Mouse (Mus musculus) left cerebral cortex, adult 2 months (tissue): ENCODE measurements at regions not wholly inside any gene's neighbourhood (a gene's known extent, or its start where the extent isn't known, plus 50 kb on each side); places are given as distances from the start of the nearest gene placed in this dataset.

Source experiments
- DNase-seq, 2 experiments: peaks; one replicate each; pipeline ENCODE4 v3.0.0; 2021 to 2022; ENCODE audit warnings: low spot score in 2 of 2, mixed read lengths in 1 of 2; ENCODE audit errors: extremely low spot score in 1 of 2
- H3K27ac ChIP-seq: fragments of 200-600 bp; 2 replicates; pipeline ENCODE4 v1.8.1; 2022
- H3K4me3 ChIP-seq: fragments of 200-600 bp; 2 replicates; pipeline ENCODE4 v1.8.1; 2022
- CTCF ChIP-seq: fragments of 200-600 bp; IDR thresholded peaks from 2 replicates; pipeline ENCODE4 v1.8.1; 2022; ENCODE audit warnings: antibody characterized with exemption, mild to moderate bottlenecking, moderate library complexity
- intact Hi-C: fragments of 180-260 bp; cut with DNase I; formaldehyde crosslinking; loops from one replicate; pipeline ENCODE4 v1.15.1; 2025

DNA sequence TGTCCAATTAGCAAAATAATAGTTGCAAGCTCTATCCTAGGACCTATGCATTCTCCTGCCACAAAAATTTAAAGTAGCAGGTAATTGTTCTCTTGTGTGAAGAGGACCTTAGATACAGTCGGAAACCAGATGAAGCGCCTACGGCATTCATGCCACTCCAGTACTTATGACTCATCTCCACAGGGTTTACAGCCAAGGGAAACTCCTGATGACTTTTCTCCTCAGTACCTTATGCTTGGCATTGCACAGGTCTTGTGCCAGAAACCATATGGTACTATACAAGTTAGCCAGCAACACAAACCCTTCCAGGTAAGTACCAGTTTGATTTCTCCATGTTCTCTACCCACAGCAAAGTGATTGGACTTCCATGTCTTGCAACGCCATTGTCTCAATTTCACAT is 606.3 kb upstream of the Dmac1 start:
- intact Hi-C loops: no loop called here
- Histone ChIP-seq H3K4me3 (no peak overlapping the region), H3K27ac (no peak overlapping the region)
- TF ChIP-seq CTCF: no peak
- no peak for DNase-seq

DNA sequence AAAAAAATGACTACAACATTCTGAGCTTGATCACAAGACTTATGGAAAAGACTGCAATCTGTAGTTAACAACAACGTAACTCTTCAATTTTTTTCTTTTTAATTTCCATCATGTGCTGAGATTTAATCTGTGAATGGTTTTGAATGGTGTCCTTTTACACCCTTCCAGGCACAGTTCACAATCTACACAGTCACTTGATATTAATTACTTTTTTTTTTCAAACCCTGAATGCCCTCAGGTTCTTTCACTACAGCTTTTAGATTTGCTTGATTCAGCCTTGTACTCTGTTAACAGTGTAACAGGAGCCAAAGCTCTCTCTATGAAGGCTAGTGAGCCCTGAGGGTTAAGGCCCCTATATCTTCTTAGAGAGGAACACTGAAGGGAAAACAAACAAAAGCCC is 591.7 kb upstream of the Dmac1 start:
- TF ChIP-seq CTCF: no peak
- Histone ChIP-seq H3K27ac (no peak overlapping the region), H3K4me3 (no peak overlapping the region)
- intact Hi-C loops: no loop called here
- no peak for DNase-seq

DNA sequence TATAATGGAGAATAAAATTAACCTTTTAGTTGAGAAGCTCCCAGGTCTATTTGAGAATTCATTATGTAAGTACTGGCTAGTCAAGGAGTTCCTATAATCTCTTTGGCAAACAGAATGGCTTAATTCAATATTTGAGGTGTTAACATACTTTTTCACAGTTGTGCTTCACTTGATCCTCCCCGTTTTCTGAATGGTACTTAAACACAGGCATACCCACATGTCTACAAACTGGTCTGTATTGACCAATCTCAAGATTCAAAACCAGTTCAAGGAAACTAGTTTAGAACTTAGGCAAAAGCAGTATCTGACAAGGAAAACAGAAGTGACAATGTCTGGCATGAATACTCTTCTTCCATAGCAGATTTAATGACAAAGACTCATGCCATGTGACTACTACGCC is 583.0 kb upstream of the Dmac1 start:
- intact Hi-C loops: no loop called here
- Histone ChIP-seq H3K4me3 (no peak overlapping the region), H3K27ac (no peak overlapping the region)
- no peak for TF ChIP-seq CTCF
- no peak for DNase-seq

DNA sequence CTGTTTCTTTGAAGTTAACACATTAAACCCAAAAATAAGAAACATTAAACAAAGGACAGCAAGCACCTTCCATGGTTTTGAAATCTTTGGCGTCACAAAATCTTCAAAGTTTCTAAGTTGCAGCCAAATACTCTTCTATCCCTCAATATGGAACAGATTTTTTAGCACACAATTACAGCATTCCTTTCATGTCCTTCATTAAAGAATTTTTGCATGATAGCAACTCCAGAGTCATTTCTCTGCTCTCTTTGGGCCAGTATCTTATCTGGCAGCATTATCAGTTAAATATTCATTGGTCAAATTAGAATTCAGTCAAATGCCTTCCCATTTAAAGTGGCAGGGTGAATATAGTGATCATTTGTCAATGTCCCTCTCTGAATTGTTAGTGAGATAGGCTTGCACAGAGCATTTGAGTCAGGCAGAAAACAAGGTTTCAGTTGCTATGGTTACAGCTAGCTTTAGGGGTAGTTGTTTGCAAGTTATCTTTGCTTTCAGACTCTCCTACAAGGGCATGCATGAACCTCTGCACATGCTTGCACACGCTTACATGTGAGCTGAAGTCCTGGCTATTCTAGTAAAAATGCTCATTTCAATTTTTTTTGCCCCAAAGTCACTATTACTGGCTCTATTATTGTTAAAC is 579.8 kb upstream of the Dmac1 start:
- intact Hi-C loops: no loop called here
- no peak for DNase-seq
- H3K27ac ChIP-seq: no peak overlapping the region
- no peak overlapping the region for H3K4me3 ChIP-seq
- no peak for TF ChIP-seq CTCF

DNA sequence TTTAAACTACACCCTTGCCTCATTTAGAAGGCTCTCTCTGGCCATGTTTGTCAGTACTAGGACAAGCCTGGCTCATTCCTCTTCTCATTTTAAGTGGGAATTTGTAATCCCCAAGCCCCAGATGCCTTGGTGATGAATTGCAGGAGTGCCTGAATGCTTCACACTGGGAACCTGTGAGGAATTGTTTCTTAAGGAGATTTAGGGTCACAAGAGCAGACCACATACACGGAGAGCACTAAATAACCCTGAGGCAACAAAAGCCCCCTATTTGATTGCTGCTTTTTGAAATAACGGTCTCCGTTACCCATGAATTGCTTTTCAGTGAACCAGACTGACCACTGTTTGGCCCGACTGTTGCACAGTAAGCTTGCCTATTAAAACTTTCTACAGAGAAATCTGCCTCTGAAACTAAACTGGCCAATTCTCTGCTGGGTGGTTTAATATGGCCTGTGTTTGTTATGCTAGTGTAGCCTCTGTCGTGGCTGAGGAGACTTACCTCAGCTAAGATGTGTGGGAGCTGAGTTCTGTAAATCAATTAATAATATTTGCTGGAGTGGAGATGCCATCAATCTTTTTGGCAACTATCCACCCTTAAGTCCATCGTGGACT is 577.7 kb upstream of the Dmac1 start:
- H3K27ac ChIP-seq: no peak overlapping the region
- TF ChIP-seq CTCF: no peak
- no peak overlapping the region for H3K4me3 ChIP-seq
- DNase-seq: no peak
- intact Hi-C loops: no loop called here

DNA sequence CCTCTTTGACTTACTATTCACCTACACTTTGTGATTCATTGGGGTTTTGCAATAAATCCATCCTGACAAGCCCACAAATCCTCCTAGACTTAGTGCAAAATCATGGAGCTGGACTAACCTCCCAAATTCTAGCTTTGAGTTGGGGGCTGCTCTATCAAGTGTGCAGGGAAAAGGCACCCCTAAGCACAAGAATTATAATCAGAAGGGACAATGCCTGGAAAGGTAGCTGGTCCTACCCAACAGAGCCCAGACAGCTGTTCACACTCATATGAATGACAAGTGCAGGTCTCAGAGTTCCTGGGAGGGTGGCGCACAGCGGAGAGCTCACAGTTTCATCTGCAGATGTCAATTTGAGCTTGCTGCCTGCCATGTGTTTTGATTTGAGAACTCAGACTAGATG is 572.2 kb upstream of the Dmac1 start:
- Histone ChIP-seq H3K4me3 (no peak overlapping the region), H3K27ac (no peak overlapping the region)
- DNase-seq: no peak
- intact Hi-C loops: no loop called here
- no peak for TF ChIP-seq CTCF

DNA sequence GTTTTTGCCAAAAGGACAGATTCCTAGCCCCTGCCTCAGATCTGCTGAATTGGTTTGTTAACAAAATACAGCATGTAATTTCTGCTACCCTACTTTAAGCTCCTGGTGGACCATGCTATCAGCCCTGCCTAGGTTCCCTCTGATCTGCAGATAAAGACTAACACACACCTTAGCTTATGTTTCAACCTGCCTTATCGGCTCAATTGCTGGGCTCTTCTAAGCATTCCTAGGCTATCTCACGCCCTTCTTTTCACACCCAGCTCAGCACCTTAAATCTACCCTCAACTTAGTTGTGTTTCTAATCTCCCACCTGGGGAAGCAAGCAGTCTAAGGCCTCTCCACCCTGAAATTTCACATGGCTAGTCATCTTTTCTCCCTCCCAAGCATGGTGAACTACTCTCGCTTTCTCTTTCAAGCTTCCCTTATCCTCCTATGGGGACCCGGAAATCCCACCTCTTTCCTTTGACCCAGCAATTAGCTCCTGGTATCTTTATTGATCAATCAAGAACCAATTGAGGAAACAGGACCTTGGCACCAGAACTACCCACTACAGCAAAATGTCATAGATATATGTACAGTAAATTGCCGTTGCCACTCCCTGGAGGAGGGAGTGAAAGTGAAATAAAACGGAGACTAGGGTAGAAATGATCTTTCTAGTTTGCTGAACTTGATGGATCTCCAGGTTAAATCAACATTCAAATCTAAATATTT is 569.7 kb upstream of the Dmac1 start:
- TF ChIP-seq CTCF: no peak
- DNase-seq: no peak
- intact Hi-C loops: no loop called here
- Histone ChIP-seq H3K4me3 (no peak overlapping the region), H3K27ac (no peak overlapping the region)

DNA sequence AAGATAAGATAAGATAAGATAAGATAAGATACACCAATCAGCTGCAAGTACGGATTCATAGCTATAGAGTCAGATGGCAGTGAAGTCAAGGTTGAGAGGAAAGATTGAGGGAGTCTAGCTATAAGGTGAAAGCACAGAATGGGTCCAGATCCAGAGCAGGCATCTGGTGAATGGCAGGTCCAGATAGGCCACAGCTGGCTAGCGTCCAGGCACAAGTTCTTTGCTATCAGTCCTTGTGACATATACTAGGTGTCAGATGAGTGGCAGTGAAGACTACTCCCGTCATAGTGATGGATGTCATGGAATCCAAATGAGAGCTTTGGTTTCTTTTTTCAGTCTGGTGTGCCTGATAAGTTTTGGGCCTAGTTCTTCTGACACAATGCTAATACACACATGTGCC is 566.9 kb upstream of the Dmac1 start:
- intact Hi-C loops: no loop called here
- Histone ChIP-seq H3K4me3 (no peak overlapping the region), H3K27ac (no peak overlapping the region)
- no peak for TF ChIP-seq CTCF
- no peak for DNase-seq

DNA sequence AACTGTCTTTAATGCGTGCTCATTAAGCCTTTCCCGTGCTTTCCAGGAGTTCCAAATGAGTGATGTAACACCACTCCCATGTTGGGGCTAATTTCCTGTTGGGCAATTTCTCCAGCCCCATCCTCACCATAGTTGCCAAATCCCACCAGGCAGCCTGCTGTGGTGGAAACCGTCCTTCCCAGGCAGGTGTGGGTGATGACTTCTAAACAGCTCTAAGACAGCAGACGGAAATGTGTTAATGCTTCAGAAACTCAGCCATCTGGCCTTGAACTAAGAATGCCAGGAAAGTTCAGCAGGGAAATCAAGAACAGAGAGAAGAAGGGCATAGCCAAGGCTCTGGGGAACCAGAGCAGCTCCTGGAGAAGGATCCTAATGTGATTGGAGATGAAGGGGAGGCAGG is 560.5 kb upstream of the Dmac1 start:
- Histone ChIP-seq H3K27ac (no peak overlapping the region), H3K4me3 (no peak overlapping the region)
- intact Hi-C loops: no loop called here
- TF ChIP-seq CTCF: no peak
- no peak for DNase-seq

DNA sequence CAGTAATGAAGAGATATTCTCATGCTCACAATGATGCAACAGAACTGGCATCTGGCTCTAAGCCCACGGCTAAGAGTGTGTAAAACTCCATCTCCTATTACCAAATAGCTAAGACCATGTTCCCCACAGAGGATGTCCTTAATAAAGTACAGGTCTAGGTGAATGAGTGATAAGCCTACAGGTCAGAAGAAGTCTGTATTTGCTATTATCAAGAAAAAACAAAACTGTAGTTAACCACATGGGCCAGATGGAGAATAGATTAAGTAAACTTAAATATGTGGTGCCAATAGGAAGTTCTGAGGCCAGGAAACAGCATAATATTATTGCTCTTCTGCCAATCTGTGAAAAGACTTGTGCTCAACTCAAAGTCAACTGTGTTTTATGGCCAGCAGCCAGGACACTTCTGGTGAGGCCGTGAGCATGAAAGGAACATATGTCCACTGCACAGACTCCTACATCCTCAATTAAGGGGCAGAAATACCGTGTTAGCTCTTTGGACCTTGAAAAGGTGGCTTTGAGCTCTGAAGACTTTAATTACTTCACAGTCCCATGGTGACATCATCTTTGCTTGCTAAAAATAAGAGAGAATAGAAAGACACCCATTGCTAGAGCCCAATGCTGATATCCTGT is 549.1 kb upstream of the Dmac1 start:
- H3K4me3 ChIP-seq: no peak overlapping the region
- H3K27ac ChIP-seq: no peak overlapping the region
- intact Hi-C loops: no loop called here
- no peak for TF ChIP-seq CTCF
- DNase-seq: no peak

DNA sequence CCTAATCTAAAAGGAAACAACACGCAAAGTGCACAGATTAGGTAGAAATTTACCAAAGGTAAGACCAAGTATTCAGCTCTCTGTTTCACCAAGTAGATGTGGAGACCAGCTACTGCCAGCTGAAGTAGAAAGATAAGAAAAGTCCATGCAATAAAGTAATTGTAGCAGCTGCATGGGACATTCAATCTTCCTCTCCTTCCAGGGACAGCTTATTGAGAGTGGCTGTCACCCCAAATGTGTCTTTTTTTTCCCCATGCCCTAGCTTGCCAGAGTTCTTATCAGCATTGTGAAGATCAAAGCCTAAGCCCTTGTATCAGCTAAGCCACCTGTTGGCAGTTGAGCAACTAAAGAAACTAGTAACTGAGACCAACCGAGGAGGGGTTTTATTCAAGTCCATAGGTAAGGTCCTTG is 541.1 kb upstream of the Dmac1 start:
- TF ChIP-seq CTCF: no peak
- no peak for DNase-seq
- H3K27ac ChIP-seq: no peak overlapping the region
- intact Hi-C loops: no loop called here
- H3K4me3 ChIP-seq: no peak overlapping the region

DNA sequence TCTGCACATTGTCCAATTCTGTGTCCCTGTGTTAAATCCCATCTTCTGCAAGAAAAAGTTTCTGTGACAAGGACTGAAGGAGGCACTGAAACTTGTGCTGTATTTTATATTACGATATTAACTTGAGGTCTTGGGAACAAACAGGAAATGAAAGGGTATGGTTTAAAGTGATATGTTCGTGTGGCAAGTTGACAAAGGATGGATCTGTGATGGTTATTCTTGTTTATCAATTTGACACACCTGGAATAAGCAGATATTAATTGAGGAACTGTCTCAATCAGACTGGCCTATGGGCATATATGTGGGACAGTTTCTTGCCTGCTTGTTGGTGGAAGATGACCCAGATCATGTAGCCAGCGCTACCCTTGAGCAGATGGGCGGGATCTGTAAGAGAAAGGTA is 537.9 kb upstream of the Dmac1 start:
- intact Hi-C loops: no loop called here
- DNase-seq: no peak
- Histone ChIP-seq H3K4me3 (no peak overlapping the region), H3K27ac (no peak overlapping the region)
- TF ChIP-seq CTCF: no peak
